Mouse (Mus musculus) bone marrow, adult 2 months (tissue): ENCODE results near the gene Onecut1.

Source experiments
- CTCF ChIP-seq: fragments of 200-500 bp; IDR thresholded peaks from 2 replicates; pipeline ENCODE4 v1.5.1; 2011; ENCODE audit warnings: low read length, control low read depth; ENCODE audit not compliant: control insufficient read depth, insufficient read depth
- POLR2A ChIP-seq: fragments of 200-500 bp; IDR thresholded peaks from 2 replicates; pipeline ENCODE4 v1.6.1; 2011; ENCODE audit warnings: low read depth, mild to moderate bottlenecking, control low read depth, low read length, borderline replicate concordance; ENCODE audit not compliant: control insufficient read depth

DNA sequence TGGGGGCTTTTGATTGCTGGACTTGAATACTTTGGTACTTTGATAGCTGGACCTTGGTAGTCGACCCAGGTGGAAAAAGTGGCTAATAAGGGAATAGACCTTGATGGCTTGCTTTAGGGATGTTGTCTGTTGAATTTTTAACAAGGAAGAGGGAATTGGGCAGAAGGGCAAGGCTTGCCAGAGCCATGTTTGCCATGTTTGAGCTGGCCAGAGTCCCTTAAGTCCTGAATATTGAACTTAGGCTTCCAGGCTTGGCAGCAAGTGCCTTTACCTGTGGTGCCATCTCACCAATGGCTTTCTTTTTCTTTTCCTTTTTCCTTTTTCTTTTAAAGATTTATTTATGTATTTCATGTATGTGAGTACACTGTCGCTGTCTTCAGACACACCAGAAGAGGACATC lies 38.4 kb downstream of the Onecut1 start:
- TF ChIP-seq POLR2A (no peak), CTCF (no peak)
